Mouse (Mus musculus): ENCODE measurements around the gene Smurf1.

DNA sequence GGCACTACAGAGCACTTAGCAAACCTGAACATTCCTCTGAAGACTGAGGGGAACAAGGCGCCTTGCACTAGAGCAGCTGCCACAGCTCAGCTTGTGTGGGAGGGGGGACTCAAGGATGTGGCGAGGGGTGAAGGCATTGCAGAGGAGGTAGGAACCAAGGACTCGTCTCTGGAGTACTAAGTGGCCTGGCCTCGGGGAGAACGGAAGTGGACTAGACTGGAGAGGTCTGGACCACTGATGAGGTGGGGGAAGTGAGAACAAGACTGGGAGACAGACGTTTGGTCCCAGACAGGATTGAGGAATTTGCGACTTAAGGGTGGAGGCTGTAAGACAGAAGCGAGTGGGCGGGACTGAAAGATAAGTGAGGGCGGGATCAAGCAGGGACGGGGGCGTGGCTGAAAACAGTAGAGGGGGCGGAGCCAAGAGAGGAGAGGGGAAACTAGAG is 1.8 kb downstream of the Smurf1 start:
- TF ChIP-seq USF1 (IDR thresholded peaks at IDR 0.05; ENCODE audit: low read depth, low read length) (no peak), POLR2AphosphoS2 (IDR thresholded peaks at IDR 0.05; ENCODE audit: low read depth, low read length) (no peak), GABPA (IDR thresholded peaks at IDR 0.05; ENCODE audit: insufficient replicate concordance, low read depth, low read length) (no peak)

Data from CH12.LX (cell line).